Mouse (Mus musculus) G1E (cell line): Measurements from ENCODE around the gene Nalcn. TPM values are rescaled to one million over a fixed set of nuclear protein-coding genes. Genes with fewer than 3 reads are reported as not detected.
A peak's percentile ranks its signal among the peaks of the same experiment; 100 is the strongest.

Experiments used
- ATAC-seq: 2 replicates; pipeline ENCODE4 v1.8.0; 2016; ENCODE audit warnings: mild to moderate bottlenecking; ENCODE audit not compliant: insufficient number of reproducible peaks, poor library complexity, low FRiP score, severe bottlenecking; ENCODE audit errors: extremely low read depth
- DNase-seq: peaks from one replicate; pipeline ENCODE4 v3.0.0; 2012; ENCODE audit warnings: low spot score
- H3K27me3 ChIP-seq: 2 replicates; pipeline ENCODE4 v1.6.1; 2012; ENCODE audit warnings: mild to moderate bottlenecking, low read length, inconsistent platforms; ENCODE audit not compliant: insufficient read depth
- H3K36me3 ChIP-seq: replicated peaks from 2 replicates; pipeline ENCODE3; 2012; ENCODE audit warnings: mild to moderate bottlenecking, inconsistent platforms
- H3K4me1 ChIP-seq: 2 replicates; pipeline ENCODE4 v1.6.1; 2012; ENCODE audit warnings: low read depth, low read length, inconsistent platforms, mixed read lengths; ENCODE audit not compliant: insufficient read depth
- H3K4me3 ChIP-seq: 2 replicates; pipeline ENCODE4 v1.5.1; 2012; ENCODE audit warnings: low read depth, mild to moderate bottlenecking, inconsistent platforms, low read length, moderate library complexity, mixed read lengths
- H3K9me3 ChIP-seq: replicated peaks from 2 replicates; pipeline ENCODE4 v1.6.1; 2012; ENCODE audit warnings: inconsistent platforms
- CTCF ChIP-seq: IDR thresholded peaks from 2 replicates; pipeline ENCODE4 v1.5.1; 2012; ENCODE audit warnings: low read depth, low read length, inconsistent platforms, mixed read lengths
- GATA1 ChIP-seq: IDR thresholded peaks from 2 replicates; pipeline ENCODE4 v1.6.1; 2012; ENCODE audit warnings: borderline replicate concordance, low read length, inconsistent platforms, mixed read lengths
- GATA2 ChIP-seq: IDR thresholded peaks from 2 replicates; pipeline ENCODE4 v1.6.1; 2012; ENCODE audit warnings: low read depth, low read length, inconsistent platforms, borderline replicate concordance
- POLR2AphosphoS5 ChIP-seq: IDR thresholded peaks from 2 replicates; pipeline ENCODE4 v1.6.1; 2012; ENCODE audit warnings: low read depth, low read length, inconsistent platforms; ENCODE audit not compliant: insufficient replicate concordance
- TAL1 ChIP-seq: conservative IDR thresholded peaks from 2 replicates; pipeline ENCODE4 v1.6.1; 2012; ENCODE audit warnings: low read depth, low read length, inconsistent platforms, mixed read lengths
- polyA plus RNA-seq: library from polyadenylated mRNA; stranded (reverse); fragments of >175 nt; gene quantifications from 2 replicates; pipeline ENCODE4 v1.2.3, GENCODE M21; 2012
- total RNA-seq, 2 experiments: library from RNA; stranded (forward) in 1 of 2; stranded (reverse) in 1 of 2; fragments of 200-1000 nt in 1 of 2; fragments of >200 nt in 1 of 2; fragmentation: Nextera tagmentation in 1 of 2; gene quantifications; 2 replicates each; pipeline ENCODE4 v1.2.3; 2014 to 2017

Nalcn gene
- total and polyA plus RNA-seq, 3 experiments, result 0.76 TPM; not detected in 2

- no peak for DNase-seq
- H3K4me1 ChIP-seq, result no peaks in the 10 kb centered on the region
- H3K36me3 ChIP-seq, result no peaks in the 10 kb centered on the region
- H3K27me3 ChIP-seq, result no peaks in the 10 kb centered on the region
- TF ChIP-seq CTCF (no peak), TAL1 (no peak), POLR2AphosphoS5 (no peak), GATA2 (no peak), GATA1 (no peak)
- peaks cover 4% of the 10 kb centered on the region for H3K9me3 ChIP-seq
- peak; percentile 47 for ATAC-seq
- H3K4me3 ChIP-seq, result no peak overlapping the region
Observed at GRCm38 (mm10) chr14:123446031-123446430, 180.9 kb downstream of the Nalcn start.

GRCm38 (mm10) chr14:123435542-123435941, 191.4 kb downstream of the Nalcn start:
- no peaks in the 10 kb centered on the region for H3K4me1 ChIP-seq
- H3K27me3 ChIP-seq, result no peaks in the 10 kb centered on the region
- DNase-seq, result no peak
- no peak for ATAC-seq
- H3K4me3 ChIP-seq, result no peak overlapping the region
- no peak for TF ChIP-seq GATA1
- no peak for TF ChIP-seq CTCF
- TF ChIP-seq TAL1, result no peak
- TF ChIP-seq GATA2, result no peak
- TF ChIP-seq POLR2AphosphoS5, result no peak
- no peaks in the 10 kb centered on the region for H3K9me3 ChIP-seq
- H3K36me3 ChIP-seq, result no peaks in the 10 kb centered on the region

- ATAC-seq (no peak), DNase-seq (no peak)
- no peaks in the 10 kb centered on the region for H3K27me3 ChIP-seq
- H3K4me1 ChIP-seq, result no peaks in the 10 kb centered on the region
- H3K36me3 ChIP-seq, result no peaks in the 10 kb centered on the region
- no peak overlapping the region for H3K4me3 ChIP-seq
- no peaks in the 10 kb centered on the region for H3K9me3 ChIP-seq
- TF ChIP-seq TAL1 (no peak), GATA2 (no peak), POLR2AphosphoS5 (no peak)
Observed at GRCm38 (mm10) chr14:123376167-123376855, 250.6 kb downstream of the Nalcn start.

- peak; percentile 62; the same call in 1 of the 2 replicates for ATAC-seq
- Histone ChIP-seq H3K4me3 (no peak overlapping the region), H3K36me3 (no peaks in the 10 kb centered on the region), H3K27me3 (no peaks in the 10 kb centered on the region), H3K4me1 (no peaks in the 10 kb centered on the region), H3K9me3 (no peaks in the 10 kb centered on the region)
- DNase-seq, result peak; percentile 18
- TF ChIP-seq CTCF, result peak; percentile 38; the same call in 1 of the 2 replicates
- TF ChIP-seq POLR2AphosphoS5, result no peak
Observed at GRCm38 (mm10) chr14:123371522-123371921, 255.4 kb downstream of the Nalcn start.

DNA sequence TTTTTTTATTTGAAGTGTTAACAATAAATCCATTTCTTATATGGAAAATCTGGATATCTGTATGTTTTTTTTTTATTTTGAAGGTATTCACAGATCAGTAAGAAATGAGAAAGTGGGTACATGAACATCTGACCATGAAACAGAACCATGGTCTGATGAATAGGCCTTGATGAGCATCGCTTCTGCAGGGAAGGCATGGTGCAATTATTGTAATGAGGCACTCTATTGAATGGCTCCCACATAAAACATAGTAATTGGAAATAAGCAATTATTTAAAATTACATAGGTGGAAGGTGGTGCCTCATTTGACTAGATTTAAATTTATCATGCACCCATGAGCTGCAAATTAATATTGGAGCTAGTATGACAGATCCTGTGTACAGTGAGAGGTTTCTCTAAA, 267.3 kb downstream of the Nalcn start:
- Histone ChIP-seq H3K27me3 (no peaks in the 10 kb centered on the region), H3K4me3 (no peak overlapping the region), H3K36me3 (no peaks in the 10 kb centered on the region), H3K9me3 (no peaks in the 10 kb centered on the region), H3K4me1 (no peaks in the 10 kb centered on the region)
- no peak for DNase-seq
- ATAC-seq, result no peak
- TF ChIP-seq POLR2AphosphoS5 (no peak), CTCF (no peak), TAL1 (no peak), GATA1 (no peak), GATA2 (no peak)

GRCm38 (mm10) chr14:123352973-123353372, 274.0 kb downstream of the Nalcn start:
- TF ChIP-seq CTCF (no peak), TAL1 (no peak), GATA1 (no peak), GATA2 (no peak), POLR2AphosphoS5 (no peak)
- no peaks in the 10 kb centered on the region for H3K4me1 ChIP-seq
- no peak overlapping the region for H3K4me3 ChIP-seq
- H3K9me3 ChIP-seq, result peaks cover 1% of the 10 kb centered on the region; the same call in 1 of the 2 replicates
- no peaks in the 10 kb centered on the region for H3K36me3 ChIP-seq
- no peaks in the 10 kb centered on the region for H3K27me3 ChIP-seq
- ATAC-seq (no peak), DNase-seq (no peak)
